Mouse (Mus musculus) hindbrain, embryonic 11.5 days (tissue): ENCODE measurements around the gene Il6ra. TPM values are rescaled to one million over a fixed set of nuclear protein-coding genes. Genes with fewer than 3 reads are reported as not detected.

Source experiments
- ATAC-seq: fragments of 200-750 bp; cut with Nextera tagmentation; 2 replicates; pipeline ENCODE4 v1.8.0; 2017; ENCODE audit warnings: mild to moderate bottlenecking, moderate TSS enrichment, moderate library complexity; ENCODE audit not compliant: low FRiP score
- DNase-seq: peaks from one replicate; pipeline ENCODE4 v3.0.0-alpha.2; 2015; ENCODE audit warnings: low spot score
- H3K27ac ChIP-seq: fragments of 300-500 bp; sonication (generic); 2 replicates; pipeline ENCODE4 v1.5.1; 2014; ENCODE audit warnings: mild to moderate bottlenecking, low read depth, low read length
- H3K27me3 ChIP-seq: fragments of 300-500 bp; sonication (generic); 2 replicates; pipeline ENCODE4 v1.6.1; 2014; ENCODE audit warnings: mild to moderate bottlenecking, low read length, moderate library complexity, mixed read lengths; ENCODE audit not compliant: control insufficient read depth, insufficient read depth
- H3K36me3 ChIP-seq: fragments of 300-500 bp; sonication (generic); 2 replicates; pipeline ENCODE4 v1.6.1; 2014; ENCODE audit warnings: mild to moderate bottlenecking, low read length, moderate library complexity, mixed read lengths; ENCODE audit not compliant: control insufficient read depth, insufficient read depth
- H3K4me1 ChIP-seq: fragments of 300-500 bp; sonication (generic); replicated peaks from 2 replicates; pipeline ENCODE4 v1.6.1; 2014; ENCODE audit warnings: low read length, mixed read lengths; ENCODE audit not compliant: control insufficient read depth, insufficient read depth
- H3K4me2 ChIP-seq: fragments of 300-500 bp; sonication (generic); replicated peaks from 2 replicates; pipeline ENCODE4 v1.6.1; 2014; ENCODE audit warnings: mild to moderate bottlenecking, low read depth, low read length
- H3K4me3 ChIP-seq: fragments of 300-500 bp; sonication (generic); 2 replicates; pipeline ENCODE4 v1.5.1; 2014; ENCODE audit warnings: low read depth, low read length
- H3K9ac ChIP-seq: fragments of 300-500 bp; sonication (generic); 2 replicates; pipeline ENCODE4 v1.6.1; 2014; ENCODE audit warnings: low read depth, low read length
- H3K9me3 ChIP-seq: fragments of 300-500 bp; sonication (generic); 2 replicates; pipeline ENCODE4 v1.6.1; 2016; ENCODE audit warnings: low read length; ENCODE audit not compliant: control insufficient read depth
- WGBS: fragments of 180-500 bp; shearing (Covaris S2); extraction: QIAGEN DNeasy Blood & Tissue Kit; methylation state at CpG from one replicate; pipeline ENCODE4 v1.1.7; 2014; 5-methylcytosine and 5-hydroxymethylcytosine counted together
- polyA plus RNA-seq: library from polyadenylated mRNA; unstranded; fragments of >200 nt; fragmentation: Nextera tagmentation; extraction: Ambion mirVana; gene quantifications from 2 replicates; pipeline ENCODE4 v1.2.1, GENCODE M21; 2014

The Il6ra gene
- polyA plus RNA-seq, 1 experiment from 2014 or later: 0.22 TPM

DNA sequence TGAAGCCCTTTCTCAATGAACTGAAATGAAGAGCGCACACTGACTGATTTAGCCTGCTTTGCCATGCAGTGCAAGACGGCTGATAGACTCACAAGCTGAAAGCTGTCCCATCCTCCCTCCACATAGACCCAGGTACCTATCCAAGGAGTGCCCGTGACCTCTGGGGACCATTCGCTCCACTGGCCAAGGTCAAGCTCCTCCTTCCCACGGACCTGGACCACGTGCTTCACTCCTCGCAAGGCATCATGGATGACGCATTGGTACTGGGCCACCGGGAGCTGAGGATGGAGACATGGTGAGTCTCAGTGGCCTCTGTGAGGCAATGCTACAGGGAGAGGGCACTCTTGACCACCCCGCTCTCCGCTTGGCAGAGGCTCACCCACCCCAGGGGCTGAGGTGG is 27.2 kb downstream of the Il6ra start:
- 94% methylated on average over 11 of the region's 11 CpGs for WGBS
- ATAC-seq (no peak), DNase-seq (no peak)
- Histone ChIP-seq H3K27me3 (no peaks in the 10 kb centered on the region), H3K4me3 (no peak overlapping the region), H3K36me3 (no peaks in the 10 kb centered on the region), H3K27ac (no peak overlapping the region), H3K9me3 (no peaks in the 10 kb centered on the region), H3K9ac (no peak overlapping the region), H3K4me2 (no peak overlapping the region), H3K4me1 (no peaks in the 10 kb centered on the region)

DNA sequence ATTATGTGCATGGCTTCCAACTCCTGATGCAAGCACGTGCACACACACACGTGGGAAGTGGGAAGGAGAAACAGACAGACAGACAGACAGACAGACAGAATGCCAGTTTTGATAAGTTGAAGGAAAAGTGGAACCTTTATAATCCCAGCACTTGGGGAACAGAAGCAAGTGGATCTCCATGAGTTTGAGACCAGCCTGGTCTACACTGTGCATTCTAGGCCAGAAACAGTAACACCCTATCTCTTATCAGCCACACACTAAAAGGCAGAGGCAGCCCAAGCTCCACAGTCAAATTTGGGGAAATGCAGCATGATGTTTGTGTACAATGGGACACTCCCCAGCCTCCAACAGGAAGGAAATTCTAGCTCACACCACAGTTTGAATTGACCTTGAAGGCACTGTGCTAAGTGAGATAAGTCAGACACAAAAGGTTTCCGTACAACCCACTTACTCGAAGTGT is 29.4 kb downstream of the Il6ra start:
- no peaks in the 10 kb centered on the region for H3K27me3 ChIP-seq
- H3K36me3 ChIP-seq: no peaks in the 10 kb centered on the region
- DNase-seq (no peak), ATAC-seq (no peak)
- no peak overlapping the region for H3K4me3 ChIP-seq
- H3K4me2 ChIP-seq: no peak overlapping the region
- no peaks in the 10 kb centered on the region for H3K4me1 ChIP-seq
- no peak overlapping the region for H3K27ac ChIP-seq
- no peaks in the 10 kb centered on the region for H3K9me3 ChIP-seq
- 81% methylated on average over 4 of the region's 4 CpGs for WGBS
- H3K9ac ChIP-seq: no peak overlapping the region

DNA sequence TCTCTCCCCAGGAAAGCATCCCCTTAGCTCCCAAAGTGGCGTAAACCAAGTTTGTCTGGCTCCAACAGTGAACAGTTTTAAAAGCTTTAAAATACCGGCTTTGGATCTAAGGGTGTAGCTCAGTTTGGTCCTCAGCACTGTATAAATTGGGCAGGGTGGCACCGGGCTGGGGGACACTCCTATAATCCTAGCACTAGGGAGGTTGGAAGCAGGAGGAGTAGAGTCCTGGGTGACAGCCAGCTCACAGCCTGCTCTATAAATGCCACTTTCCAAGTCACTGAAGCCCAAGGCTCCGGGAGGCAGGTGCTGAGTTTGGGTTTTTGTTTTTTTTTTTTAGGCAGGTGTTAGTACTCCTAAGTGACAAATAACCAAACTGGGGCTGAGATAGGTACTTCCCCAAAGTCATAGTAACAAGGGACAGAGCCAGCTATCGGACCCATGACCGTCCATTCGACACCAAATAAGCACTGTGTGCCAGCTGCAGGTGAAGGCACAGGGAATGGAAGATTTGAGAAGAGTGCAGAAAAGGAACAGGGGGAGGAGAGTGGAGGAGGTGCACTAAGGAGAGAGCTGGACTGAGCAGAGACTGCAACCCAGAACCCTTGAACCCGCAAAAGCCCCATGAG is 30.3 kb downstream of the Il6ra start:
- WGBS: 75% methylated on average over 8 of the region's 8 CpGs
- H3K27ac ChIP-seq: no peak overlapping the region
- no peaks in the 10 kb centered on the region for H3K4me1 ChIP-seq
- H3K4me3 ChIP-seq: no peak overlapping the region
- no peak overlapping the region for H3K9ac ChIP-seq
- no peak overlapping the region for H3K4me2 ChIP-seq
- no peaks in the 10 kb centered on the region for H3K27me3 ChIP-seq
- DNase-seq: no peak
- ATAC-seq: no peak
- H3K9me3 ChIP-seq: no peaks in the 10 kb centered on the region
- H3K36me3 ChIP-seq: no peaks in the 10 kb centered on the region

DNA sequence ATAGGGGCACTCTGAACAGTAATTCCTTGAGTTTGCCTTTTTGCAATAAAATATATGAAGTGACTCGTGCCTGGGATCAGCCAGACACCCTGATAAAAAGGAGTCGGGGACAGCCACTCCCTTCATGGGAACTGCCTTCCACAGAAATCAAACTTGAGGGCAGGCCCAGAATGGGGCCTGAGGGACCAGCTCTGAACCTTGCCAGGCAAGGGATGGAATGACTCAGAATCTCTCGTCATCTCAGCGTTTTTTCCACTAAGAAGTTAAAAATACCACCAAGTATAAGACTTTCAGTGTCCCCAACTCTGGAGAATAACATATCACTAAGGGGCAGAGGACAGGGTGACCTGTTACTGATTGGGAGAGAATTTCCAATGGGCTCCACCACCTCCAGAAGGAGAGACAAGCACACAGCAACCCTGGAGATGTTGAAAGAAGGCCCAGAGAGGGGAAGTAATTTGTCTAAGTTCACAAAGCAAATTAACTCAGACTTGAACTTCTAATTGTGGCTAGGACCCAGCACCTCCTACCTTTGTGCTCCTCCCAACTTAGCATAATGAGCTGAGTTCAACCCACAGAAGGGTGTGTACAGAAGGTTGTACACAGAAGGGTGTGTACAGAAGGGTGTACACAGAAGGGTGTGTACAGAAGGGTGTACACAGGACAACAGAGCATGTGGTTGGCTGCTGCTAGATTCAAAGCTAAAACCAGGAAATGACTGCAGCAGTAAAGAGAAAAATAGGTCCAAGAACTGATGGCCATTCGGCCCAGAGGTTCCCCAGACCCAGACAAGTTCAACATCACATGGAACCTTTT is 32.8 kb downstream of the Il6ra start:
- H3K36me3 ChIP-seq: no peaks in the 10 kb centered on the region
- WGBS: 75% methylated on average over 5 of the region's 5 CpGs
- H3K27me3 ChIP-seq: no peaks in the 10 kb centered on the region
- no peak for ATAC-seq
- no peak overlapping the region for H3K9ac ChIP-seq
- H3K4me3 ChIP-seq: no peak overlapping the region
- DNase-seq: no peak
- H3K4me1 ChIP-seq: no peaks in the 10 kb centered on the region
- H3K9me3 ChIP-seq: no peaks in the 10 kb centered on the region
- H3K27ac ChIP-seq: no peak overlapping the region
- H3K4me2 ChIP-seq: no peak overlapping the region

DNA sequence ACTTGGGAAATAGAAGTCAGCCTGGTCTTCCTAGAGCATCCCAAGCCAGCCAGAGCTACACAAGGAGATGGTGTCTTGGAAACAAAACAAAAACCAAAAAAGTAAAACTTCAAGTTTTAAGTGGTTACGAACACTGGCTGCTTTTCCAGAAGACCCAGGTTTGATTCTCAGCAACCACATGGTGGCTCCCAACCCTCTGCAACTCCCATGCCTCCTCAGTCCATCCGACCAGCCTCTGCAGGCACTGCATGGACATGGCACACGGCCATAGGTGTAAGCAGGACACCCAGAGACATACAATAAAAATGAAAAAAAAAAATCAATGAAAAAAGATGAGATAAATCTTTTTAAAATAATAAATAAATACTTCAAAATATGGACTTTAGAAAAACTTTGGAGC is 33.7 kb downstream of the Il6ra start:
- DNase-seq: no peak
- Histone ChIP-seq H3K4me1 (no peaks in the 10 kb centered on the region), H3K9me3 (no peaks in the 10 kb centered on the region), H3K36me3 (no peaks in the 10 kb centered on the region), H3K27ac (no peak overlapping the region), H3K4me3 (no peak overlapping the region), H3K9ac (no peak overlapping the region), H3K27me3 (no peaks in the 10 kb centered on the region), H3K4me2 (no peak overlapping the region)
- 72% methylated on average over 3 of the region's 3 CpGs for WGBS
- ATAC-seq: no peak

DNA sequence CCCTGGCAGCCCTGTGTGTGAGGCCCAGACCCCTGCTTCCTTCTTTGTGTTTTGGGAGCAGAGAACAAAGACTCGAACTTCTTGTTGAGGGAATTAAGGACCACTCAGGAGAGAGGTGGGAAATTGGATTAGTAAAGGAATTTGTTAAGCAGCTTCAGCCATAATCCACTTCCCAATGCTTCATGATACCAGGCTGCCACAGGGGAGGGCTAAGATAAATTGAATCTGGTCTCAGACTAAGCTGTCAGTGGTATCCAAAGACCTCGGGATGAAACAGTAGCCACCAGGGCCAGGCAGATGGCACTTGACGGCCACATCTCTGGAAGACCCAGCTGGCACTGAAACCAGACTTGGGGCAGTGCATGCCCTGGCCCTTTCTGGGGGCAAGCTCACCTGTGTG is 34.5 kb downstream of the Il6ra start:
- DNase-seq (no peak), ATAC-seq (no peak)
- H3K36me3 ChIP-seq: no peaks in the 10 kb centered on the region
- H3K4me1 ChIP-seq: no peaks in the 10 kb centered on the region
- H3K4me3 ChIP-seq: no peak overlapping the region
- no peaks in the 10 kb centered on the region for H3K9me3 ChIP-seq
- no peak overlapping the region for H3K4me2 ChIP-seq
- H3K27me3 ChIP-seq: no peaks in the 10 kb centered on the region
- 52% methylated on average over 3 of the region's 3 CpGs for WGBS
- no peak overlapping the region for H3K9ac ChIP-seq
- H3K27ac ChIP-seq: no peak overlapping the region

DNA sequence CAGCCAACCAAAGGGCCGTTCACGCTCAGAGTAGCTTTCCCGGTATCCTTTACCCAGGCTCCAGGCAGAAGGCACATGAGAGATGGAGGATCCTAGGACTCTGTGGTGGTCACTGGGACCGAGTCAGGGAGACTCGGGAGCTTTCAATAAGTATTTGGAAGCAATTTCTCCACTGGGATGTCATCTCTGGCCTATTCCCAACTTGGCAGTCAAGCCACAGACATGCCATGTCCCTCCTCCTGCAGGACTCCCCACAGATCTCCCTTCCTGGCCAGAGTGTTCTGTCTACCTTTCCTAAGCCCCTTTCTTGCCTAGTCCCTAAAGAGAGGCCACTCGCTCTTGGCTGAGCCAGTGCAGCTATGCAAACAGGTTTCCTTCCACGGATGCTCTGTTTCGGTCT is 35.9 kb downstream of the Il6ra start:
- Histone ChIP-seq H3K4me2 (no peak overlapping the region), H3K27ac (no peak overlapping the region), H3K9ac (no peak overlapping the region), H3K36me3 (no peaks in the 10 kb centered on the region), H3K27me3 (no peaks in the 10 kb centered on the region), H3K4me1 (no peaks in the 10 kb centered on the region), H3K4me3 (no peak overlapping the region), H3K9me3 (no peaks in the 10 kb centered on the region)
- DNase-seq (no peak), ATAC-seq (no peak)
- WGBS: 87% methylated on average over 8 of the region's 8 CpGs

DNA sequence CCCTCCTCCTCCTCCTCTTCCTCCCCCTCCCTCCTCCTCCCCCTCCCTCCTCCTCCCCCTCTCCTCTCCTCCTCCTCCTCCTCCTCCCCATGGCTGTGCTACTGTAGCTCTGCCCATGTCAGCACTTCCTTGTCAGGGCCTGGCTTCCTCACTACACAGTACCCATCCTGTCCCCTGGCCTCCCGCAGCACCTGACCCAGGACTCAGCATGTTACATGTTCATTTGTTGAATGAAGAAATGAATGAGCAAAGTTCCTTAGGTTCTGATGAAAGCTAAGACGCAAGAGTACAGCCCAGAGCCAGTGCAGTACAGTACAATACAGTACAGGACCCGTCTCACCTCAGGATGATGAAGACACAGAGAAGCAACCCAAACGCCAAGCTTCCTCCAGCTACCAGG is 36.5 kb downstream of the Il6ra start:
- no peak for ATAC-seq
- Histone ChIP-seq H3K27ac (no peak overlapping the region), H3K4me3 (no peak overlapping the region), H3K27me3 (no peaks in the 10 kb centered on the region), H3K9me3 (no peaks in the 10 kb centered on the region), H3K4me1 (no peaks in the 10 kb centered on the region), H3K36me3 (no peaks in the 10 kb centered on the region), H3K4me2 (no peak overlapping the region), H3K9ac (no peak overlapping the region)
- 78% methylated on average over 4 of the region's 4 CpGs for WGBS
- DNase-seq: no peak

DNA sequence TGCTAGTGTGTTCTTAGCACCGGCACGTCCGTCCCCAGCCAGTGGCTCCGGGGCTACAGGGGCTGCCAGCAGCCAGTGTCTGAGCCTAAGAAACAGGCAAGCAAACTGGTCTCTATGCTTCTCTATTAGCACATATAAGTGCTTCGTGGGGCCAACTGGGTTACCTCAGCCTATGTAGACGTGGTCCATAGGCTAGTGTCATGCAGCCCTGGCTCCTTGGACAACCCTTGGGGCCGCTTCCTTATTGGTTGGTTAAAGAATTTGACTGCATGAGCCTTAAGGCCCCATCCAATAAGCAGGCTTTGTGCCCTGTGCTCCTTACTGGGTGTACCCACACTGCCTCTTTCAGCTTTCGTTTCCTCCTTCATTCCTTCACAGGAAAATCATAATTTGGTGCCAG is 37.2 kb downstream of the Il6ra start:
- Histone ChIP-seq H3K27me3 (no peaks in the 10 kb centered on the region), H3K9me3 (no peaks in the 10 kb centered on the region), H3K36me3 (no peaks in the 10 kb centered on the region), H3K4me2 (no peak overlapping the region), H3K9ac (no peak overlapping the region), H3K4me3 (no peak overlapping the region), H3K4me1 (no peaks in the 10 kb centered on the region), H3K27ac (no peak overlapping the region)
- WGBS: 82% methylated on average over 8 of the region's 8 CpGs
- no peak for ATAC-seq
- DNase-seq: no peak
